Mouse (Mus musculus) forebrain, embryonic 10.5 days (tissue): ENCODE measurements around the gene Pkd1. TPM values are rescaled to one million over a fixed set of nuclear protein-coding genes. Genes with fewer than 3 reads are reported as not detected.

Source experiments
- DNase-seq: peaks from one replicate; pipeline ENCODE4 v3.0.0-alpha.2; 2017; ENCODE audit warnings: low spot score; ENCODE audit errors: extremely low spot score
- H3K27ac ChIP-seq: fragments of 300-500 bp; sonication (generic); 2 replicates; pipeline ENCODE4 v1.5.1; 2016; ENCODE audit warnings: mild to moderate bottlenecking
- H3K27me3 ChIP-seq: fragments of 300-500 bp; sonication (generic); 2 replicates; pipeline ENCODE4 v1.6.1; 2016; ENCODE audit warnings: mild to moderate bottlenecking; ENCODE audit not compliant: poor library complexity, severe bottlenecking
- H3K36me3 ChIP-seq: fragments of 300-500 bp; sonication (generic); replicated peaks from 2 replicates; pipeline ENCODE4 v1.6.1; 2016; ENCODE audit warnings: mild to moderate bottlenecking, moderate library complexity
- H3K4me1 ChIP-seq: fragments of 300-500 bp; sonication (generic); 2 replicates; pipeline ENCODE4 v1.6.1; 2016
- H3K4me3 ChIP-seq: fragments of 300-500 bp; sonication (generic); 2 replicates; pipeline ENCODE4 v1.5.1; 2016; ENCODE audit warnings: mild to moderate bottlenecking, moderate library complexity
- H3K9me3 ChIP-seq: fragments of 300-500 bp; sonication (generic); 2 replicates; pipeline ENCODE4 v1.6.1; 2016; ENCODE audit warnings: mild to moderate bottlenecking, moderate library complexity
- WGBS: fragments of 180-500 bp; shearing (Covaris S2); methylation state at CpG from one replicate; pipeline ENCODE4 v1.1.7; 2016; 5-methylcytosine and 5-hydroxymethylcytosine counted together
- polyA plus RNA-seq: library from polyadenylated mRNA; unstranded; fragments of >200 nt; fragmentation: Nextera tagmentation; extraction: Ambion mirVana; gene quantifications from 2 replicates; pipeline ENCODE4 v1.2.1, GENCODE M21; 2016

Gene Pkd1
- polyA plus RNA-seq, 1 experiment from 2014 or later, result 12.9 TPM

DNA sequence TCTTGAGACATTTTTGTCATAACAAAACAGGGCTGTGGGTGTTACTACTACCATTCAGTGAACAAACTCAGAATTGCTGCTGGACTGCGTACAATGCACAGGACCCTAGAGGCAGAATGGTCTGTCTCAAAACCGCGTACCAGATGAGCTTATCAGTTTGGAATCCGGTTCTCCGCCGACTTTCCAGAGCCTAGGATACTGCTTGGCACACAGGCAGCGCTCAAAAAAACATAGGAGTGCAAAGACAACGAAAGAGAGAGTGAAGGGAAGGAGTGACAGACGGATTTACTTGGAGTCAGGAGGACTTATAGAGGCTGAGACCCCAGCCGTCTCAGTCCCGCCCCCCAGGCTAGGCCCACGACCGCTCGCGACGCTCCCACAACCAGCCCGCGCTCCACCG, 22.3 kb upstream of the Pkd1 start:
- Histone ChIP-seq H3K27me3 (no peaks in the 10 kb centered on the region), H3K4me1 (peaks cover 58% of the 10 kb centered on the region), H3K4me3 (peak overlapping the region; percentile 83), H3K27ac (peak overlapping the region; percentile 92), H3K9me3 (no peaks in the 10 kb centered on the region), H3K36me3 (peaks cover 56% of the 10 kb centered on the region)
- DNase-seq, result no peak
- under 1% methylated on average over 19 of the region's 19 CpGs for WGBS

DNA sequence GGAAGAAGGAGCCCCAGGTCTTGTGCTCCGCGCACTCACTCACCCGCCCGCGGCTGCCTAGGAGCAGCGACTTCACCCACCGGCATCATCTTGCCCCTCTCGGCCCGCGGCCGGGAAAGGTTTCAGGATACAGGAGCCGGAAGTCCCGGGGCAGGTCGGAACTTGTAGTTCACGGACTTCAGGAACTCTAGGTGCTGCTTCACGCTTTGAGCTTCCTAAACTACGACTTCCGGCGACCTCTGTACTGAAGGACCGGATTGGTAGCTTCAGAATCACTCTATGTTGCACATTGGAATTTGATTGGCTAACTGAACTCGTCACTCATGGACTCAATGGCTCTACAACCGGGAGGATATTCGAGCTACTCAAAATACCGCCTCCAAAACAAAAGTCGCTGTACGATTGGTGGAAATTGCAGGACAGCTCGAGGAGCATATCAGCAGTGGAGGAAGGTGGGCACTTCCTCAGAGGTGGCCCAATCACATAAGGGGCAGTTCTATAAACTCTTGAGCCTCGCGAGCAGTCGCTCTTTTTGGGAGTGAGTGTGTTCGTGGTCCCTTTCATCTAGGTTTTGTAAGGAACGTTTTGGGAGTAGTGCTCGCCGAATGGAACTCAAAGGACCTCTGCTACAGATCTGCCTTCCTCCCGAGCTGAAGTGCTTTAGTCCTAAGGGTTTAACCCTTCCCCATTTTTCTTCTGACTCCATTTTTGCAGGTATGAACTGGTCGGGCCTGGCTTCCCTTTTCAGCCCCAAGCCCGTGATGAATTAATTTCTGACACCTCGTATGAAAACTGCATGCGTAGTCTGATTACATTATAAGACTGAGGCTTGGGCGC, 21.7 kb upstream of the Pkd1 start, which contains the start of gene Traf7:
Gene Traf7, minus strand, starts transcription at position 216 of the 837 bp plus-strand sequence.
- peak; percentile 92 for DNase-seq

DNA sequence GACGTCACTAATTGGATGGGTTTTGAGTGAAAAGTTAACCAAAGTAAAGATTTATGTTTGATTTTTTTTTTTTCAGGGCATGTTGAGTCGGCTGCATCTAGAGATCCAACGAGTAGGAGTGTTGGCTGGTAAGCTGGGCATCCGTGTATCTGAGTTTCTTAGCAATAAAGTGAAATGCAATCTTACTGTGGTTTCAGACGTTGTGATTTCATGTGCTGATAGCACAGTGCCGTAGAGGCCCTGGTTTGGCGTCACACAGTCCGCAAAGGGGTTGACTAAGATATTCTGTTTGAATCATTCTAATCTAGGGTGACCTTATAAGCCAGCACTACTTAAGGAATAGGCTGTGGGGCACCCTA, 21.1 kb upstream of the Pkd1 start:
- Histone ChIP-seq H3K36me3 (peaks cover 46% of the 10 kb centered on the region), H3K27ac (peak overlapping the region; percentile 92), H3K9me3 (no peaks in the 10 kb centered on the region), H3K27me3 (no peaks in the 10 kb centered on the region), H3K4me1 (peaks cover 70% of the 10 kb centered on the region), H3K4me3 (peak overlapping the region; percentile 83)
- under 1% methylated on average over 8 of the region's 8 CpGs for WGBS
- DNase-seq, result no peak

More for the DNA sequence above, 21.7 kb upstream of the Pkd1 start, which contains the start of gene Traf7:
- Histone ChIP-seq H3K27me3 (no peaks in the 10 kb centered on the region), H3K4me1 (peaks cover 64% of the 10 kb centered on the region), H3K27ac (peak within 1 kb of the TSS; percentile 92), H3K36me3 (peaks cover 52% of the 10 kb centered on the region), H3K4me3 (peak within 1 kb of the TSS; percentile 83), H3K9me3 (no peaks in the 10 kb centered on the region)
- under 1% methylated on average over 40 of the region's 40 CpGs for WGBS

DNA sequence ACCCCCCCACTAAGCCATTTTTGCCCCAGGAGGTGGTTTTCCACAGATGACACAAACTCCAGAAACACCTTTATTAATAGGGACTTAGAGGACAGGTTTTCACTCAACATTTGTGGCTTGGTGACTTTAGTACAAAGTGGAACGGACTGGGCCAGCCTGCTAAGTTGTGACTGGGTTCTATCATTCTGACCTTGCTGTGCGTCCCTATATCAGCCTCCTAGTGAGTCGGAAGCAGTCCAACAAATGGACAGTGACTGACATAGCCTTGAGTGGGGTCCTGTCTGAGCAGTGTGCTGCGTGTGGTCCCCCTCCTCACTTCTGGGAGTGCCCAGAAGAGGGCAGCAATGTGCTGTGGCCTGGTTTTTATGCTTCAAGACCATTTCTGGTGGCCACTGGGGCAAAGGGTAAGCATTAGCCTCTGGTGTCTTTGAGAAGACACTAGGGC, 20.6 kb upstream of the Pkd1 start:
- under 1% methylated on average over 4 of the region's 4 CpGs for WGBS
- H3K4me3 ChIP-seq, result peak overlapping the region; percentile 83
- no peaks in the 10 kb centered on the region for H3K9me3 ChIP-seq
- no peaks in the 10 kb centered on the region for H3K27me3 ChIP-seq
- H3K36me3 ChIP-seq, result peaks cover 46% of the 10 kb centered on the region
- H3K4me1 ChIP-seq, result peaks cover 73% of the 10 kb centered on the region
- peak; percentile 77 for DNase-seq
- peak overlapping the region; percentile 92 for H3K27ac ChIP-seq

DNA sequence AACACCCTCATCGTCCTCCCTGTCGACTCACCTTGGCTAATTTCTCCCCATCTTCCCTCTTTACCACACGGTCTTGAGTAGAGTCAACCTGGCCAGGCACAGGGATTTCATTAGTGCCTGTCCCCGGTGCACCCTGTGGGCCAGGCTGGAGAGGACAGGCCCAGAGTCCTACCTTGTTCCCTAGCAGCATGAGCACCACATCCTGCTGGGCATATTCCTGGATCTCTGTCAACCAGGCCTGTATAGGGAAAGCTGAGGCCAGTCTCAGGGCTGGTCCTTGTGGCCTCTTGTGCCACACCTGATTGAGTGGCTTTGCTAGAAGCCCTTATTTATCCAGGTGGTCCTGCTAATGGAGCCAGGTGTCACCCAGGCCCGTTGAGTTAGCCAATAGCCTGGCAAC, 19.8 kb upstream of the Pkd1 start:
- Histone ChIP-seq H3K9me3 (no peaks in the 10 kb centered on the region), H3K4me1 (peaks cover 73% of the 10 kb centered on the region), H3K27ac (peak overlapping the region; percentile 92), H3K27me3 (no peaks in the 10 kb centered on the region), H3K4me3 (peak overlapping the region; percentile 83), H3K36me3 (peaks cover 39% of the 10 kb centered on the region)
- 23% methylated on average over 5 of the region's 5 CpGs for WGBS
- DNase-seq, result peak; percentile 20

DNA sequence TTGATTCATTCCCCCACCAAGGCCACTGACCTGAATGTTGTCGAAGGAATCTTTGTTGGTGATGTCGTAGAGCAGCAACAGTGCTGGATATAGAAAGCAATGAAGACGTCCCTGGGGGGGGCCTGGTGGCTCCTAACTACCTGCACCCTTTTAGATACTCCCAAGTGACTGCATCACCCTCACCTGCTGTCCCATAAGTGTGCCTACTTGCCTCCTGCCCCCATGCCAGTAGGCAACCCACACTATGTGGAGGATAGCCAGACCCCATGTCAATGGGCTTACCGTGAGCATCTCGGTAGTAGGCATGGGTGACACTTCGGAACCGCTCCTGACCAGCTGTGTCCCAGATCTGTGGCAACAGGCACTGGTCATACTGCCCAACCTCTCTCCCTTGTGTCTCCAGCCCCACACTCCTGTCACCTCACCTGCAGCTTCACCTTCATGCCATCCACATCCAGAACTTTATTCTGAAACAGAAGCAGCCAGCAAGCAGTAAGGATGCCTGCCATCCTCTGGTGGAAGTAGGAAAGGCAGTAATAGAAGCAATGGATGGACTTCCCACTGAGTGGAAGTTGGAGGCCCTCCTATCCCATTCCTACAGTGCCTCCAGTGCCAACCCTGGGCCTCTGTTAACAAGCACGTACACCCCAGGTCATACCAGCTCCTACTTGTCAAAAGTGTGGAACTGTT, 19.1 kb upstream of the Pkd1 start:
- DNase-seq, result no peak
- Histone ChIP-seq H3K27me3 (no peaks in the 10 kb centered on the region), H3K4me1 (peaks cover 68% of the 10 kb centered on the region), H3K4me3 (peak overlapping the region; percentile 83), H3K9me3 (no peaks in the 10 kb centered on the region), H3K36me3 (peaks cover 33% of the 10 kb centered on the region), H3K27ac (peak overlapping the region; percentile 92)
- WGBS, result 31% methylated on average over 8 of the region's 8 CpGs

DNA sequence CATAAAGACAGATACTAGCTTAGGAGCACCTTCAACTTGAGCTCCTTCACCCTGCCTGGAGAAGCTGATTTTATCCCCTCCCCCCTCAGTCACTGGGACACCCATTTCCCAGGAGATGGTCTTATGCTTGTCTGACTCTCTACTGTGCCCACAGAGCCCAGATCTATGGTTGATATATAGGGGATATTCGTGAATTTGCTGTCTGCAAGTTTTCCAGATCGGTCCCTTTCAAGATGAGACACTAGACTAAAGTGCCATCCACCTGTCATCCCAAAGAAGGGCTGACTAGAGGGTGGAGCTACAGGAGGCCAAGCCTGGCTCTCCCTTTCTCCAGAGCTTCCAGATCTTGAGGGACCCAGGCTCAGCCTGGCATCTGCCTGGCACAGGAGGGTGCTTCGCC, 18.6 kb upstream of the Pkd1 start:
- Histone ChIP-seq H3K4me3 (peak overlapping the region; percentile 19; the same call in 1 of the 2 replicates), H3K27me3 (no peaks in the 10 kb centered on the region), H3K4me1 (peaks cover 63% of the 10 kb centered on the region), H3K9me3 (no peaks in the 10 kb centered on the region), H3K36me3 (peaks cover 31% of the 10 kb centered on the region), H3K27ac (no peak overlapping the region)
- WGBS, result 70% methylated on average over 3 of the region's 3 CpGs
- no peak for DNase-seq

DNA sequence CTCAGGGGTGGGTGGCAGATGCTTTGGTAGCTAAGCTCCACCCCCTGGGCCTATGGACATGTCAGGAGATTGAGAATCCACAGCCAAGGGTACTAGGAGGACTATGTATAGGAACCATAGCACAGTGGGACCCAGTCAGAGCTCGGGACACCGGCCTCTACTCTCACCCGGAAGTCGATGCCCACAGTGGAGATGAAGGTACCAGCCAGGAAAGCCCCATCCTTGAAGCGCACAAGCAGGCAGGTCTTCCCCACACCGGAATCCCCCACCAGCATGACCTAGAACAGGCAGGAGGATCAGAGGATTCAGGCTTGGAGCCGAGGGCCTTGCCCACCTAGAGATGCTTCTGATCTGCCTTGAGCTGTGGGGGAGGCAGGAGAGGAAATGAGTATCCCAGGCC, 17.6 kb upstream of the Pkd1 start:
- Histone ChIP-seq H3K4me3 (peak overlapping the region; percentile 55; the same call in 1 of the 2 replicates), H3K27me3 (no peaks in the 10 kb centered on the region), H3K36me3 (peaks cover 31% of the 10 kb centered on the region), H3K9me3 (no peaks in the 10 kb centered on the region), H3K4me1 (peaks cover 53% of the 10 kb centered on the region), H3K27ac (no peak overlapping the region)
- no peak for DNase-seq
- WGBS, result 85% methylated on average over 7 of the region's 7 CpGs

DNA sequence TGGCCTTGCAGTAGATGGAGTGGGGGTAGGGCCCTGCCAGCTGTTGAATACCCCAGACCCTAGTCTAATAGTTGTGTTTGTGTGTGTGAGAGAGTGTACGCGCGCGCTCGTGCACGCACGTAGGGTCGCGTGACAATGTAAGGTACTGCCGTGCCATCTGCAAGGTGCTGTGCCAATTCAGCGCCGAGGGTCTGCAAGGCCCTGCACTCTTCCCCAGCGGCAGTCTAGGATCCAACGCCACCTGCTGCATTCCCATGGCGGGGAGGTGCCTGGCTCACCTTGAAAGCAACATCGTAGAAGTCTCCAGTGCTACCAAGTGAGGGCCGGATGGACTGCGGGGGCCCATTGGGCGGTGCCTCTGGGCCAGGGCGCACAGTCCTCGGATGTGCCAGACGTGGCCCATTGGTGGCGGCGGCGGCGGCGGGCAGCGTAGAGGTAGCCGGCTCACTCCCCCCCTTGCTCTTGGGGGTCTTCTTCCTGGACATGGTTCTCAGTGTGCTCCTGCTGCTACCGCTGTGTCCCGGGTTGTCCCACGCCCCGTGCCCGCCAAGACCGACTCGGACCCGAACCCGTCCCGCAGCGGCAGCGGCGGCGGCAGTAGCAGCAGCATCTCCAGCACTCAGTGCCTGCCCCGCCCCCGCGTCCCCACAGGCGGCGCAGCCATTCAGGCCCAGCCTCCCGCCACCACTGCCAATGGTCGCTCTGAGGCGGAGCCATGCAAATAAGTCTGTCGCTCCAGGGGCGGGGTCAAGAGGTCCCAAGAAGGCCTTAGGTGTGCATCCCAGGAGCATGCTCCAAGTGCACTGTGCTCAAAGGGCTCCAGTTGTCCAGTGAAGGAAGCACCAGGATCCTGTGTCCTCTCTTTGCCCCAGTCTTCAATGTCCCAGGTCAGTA, 16.3 kb upstream of the Pkd1 start:
- Histone ChIP-seq H3K27ac (peak overlapping the region; percentile 80), H3K4me3 (peak overlapping the region; percentile 55), H3K4me1 (peaks cover 62% of the 10 kb centered on the region), H3K27me3 (no peaks in the 10 kb centered on the region), H3K9me3 (no peaks in the 10 kb centered on the region), H3K36me3 (peaks cover 31% of the 10 kb centered on the region)
- WGBS, result 5% methylated on average over 53 of the region's 53 CpGs
- DNase-seq, result peak; percentile 86

DNA sequence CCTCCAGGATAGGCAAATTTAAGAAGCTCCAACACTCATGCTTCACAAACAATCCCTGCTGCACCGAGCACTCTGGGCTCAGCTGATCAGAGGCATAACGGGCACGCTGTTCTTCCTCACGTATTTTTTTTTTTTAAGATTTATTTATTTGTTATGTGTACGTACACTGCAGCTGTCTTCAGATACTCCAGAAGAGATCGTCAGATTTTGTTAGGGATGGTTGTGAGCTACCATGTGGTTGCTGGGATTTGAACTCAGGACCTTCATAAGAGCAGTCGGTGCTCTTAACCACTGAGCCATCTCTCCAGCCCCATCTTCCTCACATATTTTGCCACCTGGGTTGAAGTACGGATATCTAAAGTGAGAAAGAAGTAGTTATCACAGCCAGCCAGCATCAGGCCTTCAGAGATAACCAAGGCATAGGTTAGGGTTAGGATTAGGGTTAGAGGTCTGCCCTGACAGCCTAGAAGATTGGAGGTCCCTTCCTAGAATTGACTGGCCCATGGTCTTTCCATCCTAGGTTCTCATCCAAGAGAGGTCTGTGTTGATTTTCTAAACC, 15.4 kb upstream of the Pkd1 start, which contains the start of gene Rab26:
Gene Rab26, minus strand, starts transcription at position 51 of the 559 bp plus-strand sequence.
- H3K4me1 ChIP-seq, result peaks cover 56% of the 10 kb centered on the region
- no peak for DNase-seq
- peak within 1 kb of the TSS; percentile 80 for H3K27ac ChIP-seq
- peak within 1 kb of the TSS; percentile 55 for H3K4me3 ChIP-seq
- H3K9me3 ChIP-seq, result no peaks in the 10 kb centered on the region
- 93% methylated on average over 8 of the region's 8 CpGs for WGBS
- H3K36me3 ChIP-seq, result peaks cover 24% of the 10 kb centered on the region
- H3K27me3 ChIP-seq, result no peaks in the 10 kb centered on the region

DNA sequence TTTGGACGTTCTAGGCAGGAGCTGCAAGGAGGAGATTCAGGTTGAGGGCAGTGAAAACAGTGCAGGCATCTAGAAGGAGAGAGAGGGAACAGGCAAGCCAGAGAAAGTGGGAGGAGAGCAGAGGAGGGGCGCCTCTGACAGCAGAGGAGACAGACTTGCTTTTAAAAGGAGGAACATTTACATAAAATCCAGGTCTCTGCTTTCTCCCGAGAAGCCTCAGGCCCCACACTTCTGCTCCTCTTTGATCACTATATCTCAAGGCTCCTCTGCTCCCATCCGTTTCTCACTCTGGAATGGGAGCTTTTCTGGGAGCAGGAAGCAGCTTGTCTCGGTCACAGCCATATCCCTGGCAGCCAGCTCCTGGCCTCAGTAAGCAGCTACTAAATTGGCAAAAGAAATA, 14.3 kb upstream of the Pkd1 start:
- Histone ChIP-seq H3K4me1 (peaks cover 46% of the 10 kb centered on the region), H3K27me3 (no peaks in the 10 kb centered on the region), H3K4me3 (no peak overlapping the region), H3K36me3 (peaks cover 14% of the 10 kb centered on the region), H3K27ac (no peak overlapping the region), H3K9me3 (no peaks in the 10 kb centered on the region)
- no peak for DNase-seq
- WGBS, result 69% methylated on average over 5 of the region's 5 CpGs

DNA sequence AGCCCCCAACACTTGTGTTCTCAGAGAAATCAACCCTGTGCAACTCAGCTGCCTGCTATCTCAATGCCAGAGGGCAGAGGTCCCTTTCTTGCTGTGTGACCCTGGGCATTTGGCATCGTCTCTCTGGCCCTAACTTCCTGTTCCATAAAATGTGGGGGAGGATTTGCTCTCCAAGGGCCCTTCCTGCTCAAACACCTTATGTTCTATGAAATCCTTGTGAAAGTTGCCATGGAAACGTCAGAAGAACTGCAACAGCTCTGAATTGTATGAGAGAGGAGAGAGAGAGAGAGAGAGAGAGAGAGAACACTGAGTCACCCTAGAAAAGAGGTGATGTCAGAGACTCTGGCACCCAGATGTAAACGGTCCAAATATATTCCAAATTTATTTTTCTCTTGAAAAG, 12.1 kb upstream of the Pkd1 start:
- no peaks in the 10 kb centered on the region for H3K27me3 ChIP-seq
- peak overlapping the region; percentile 60; the same call in 1 of the 2 replicates for H3K27ac ChIP-seq
- H3K4me3 ChIP-seq, result no peak overlapping the region
- WGBS, result 55% methylated on average over 3 of the region's 3 CpGs
- peaks cover 23% of the 10 kb centered on the region for H3K4me1 ChIP-seq
- no peaks in the 10 kb centered on the region for H3K36me3 ChIP-seq
- no peaks in the 10 kb centered on the region for H3K9me3 ChIP-seq
- DNase-seq, result no peak
